Mouse (Mus musculus) embryonic fibroblast, embryonic 13.5 days (primary cell): ENCODE measurements around the gene Zfp12.

Experiments used
- CTCF ChIP-seq: IDR thresholded peaks from 2 replicates; pipeline ENCODE4 v1.5.1; 2011; ENCODE audit warnings: mild to moderate bottlenecking, control low read depth, low read length, moderate library complexity, borderline replicate concordance; ENCODE audit not compliant: insufficient read depth
- POLR2A ChIP-seq: IDR thresholded peaks from 2 replicates; pipeline ENCODE4 v1.6.1; 2011; ENCODE audit warnings: low read depth, mild to moderate bottlenecking, control low read depth, low read length, moderate library complexity

- TF ChIP-seq CTCF (no peak), POLR2A (no peak)
These were observed 19.0 kb downstream of the Zfp12 start for GRCm38 (mm10) chr5:143253881-143254486.
